Mouse (Mus musculus) limb, embryonic 15.5 days (tissue): ENCODE results near the gene Rasgef1a. TPM values are rescaled to one million over a fixed set of nuclear protein-coding genes. Genes with fewer than 3 reads are reported as not detected.

Experiments
- ATAC-seq: fragments of 200-750 bp; cut with Nextera tagmentation; 2 replicates; pipeline ENCODE4 v1.8.0; 2017; ENCODE audit warnings: low read depth, moderate TSS enrichment; ENCODE audit not compliant: insufficient number of reproducible peaks, low FRiP score, low TSS enrichment
- H3K27ac ChIP-seq: fragments of 300-500 bp; sonication (generic); 2 replicates; pipeline ENCODE4 v1.5.1; 2015; ENCODE audit warnings: moderate library complexity, mild to moderate bottlenecking, inconsistent platforms
- H3K27me3 ChIP-seq: fragments of 300-500 bp; sonication (generic); 2 replicates; pipeline ENCODE4 v1.6.1; 2015; ENCODE audit warnings: inconsistent platforms
- H3K36me3 ChIP-seq: fragments of 300-500 bp; sonication (generic); 2 replicates; pipeline ENCODE4 v1.6.1; 2015; ENCODE audit warnings: inconsistent platforms
- H3K4me1 ChIP-seq: fragments of 300-500 bp; sonication (generic); 2 replicates; pipeline ENCODE4 v1.6.1; 2015; ENCODE audit warnings: inconsistent platforms
- H3K4me2 ChIP-seq: fragments of 300-500 bp; sonication (generic); 2 replicates; pipeline ENCODE4 v1.6.1; 2015; ENCODE audit warnings: mild to moderate bottlenecking, inconsistent platforms
- H3K4me3 ChIP-seq: fragments of 300-500 bp; sonication (generic); 2 replicates; pipeline ENCODE4 v1.5.1; 2015; ENCODE audit warnings: mild to moderate bottlenecking, inconsistent platforms
- H3K9ac ChIP-seq: fragments of 300-500 bp; sonication (generic); 2 replicates; pipeline ENCODE4 v1.6.1; 2015; ENCODE audit warnings: inconsistent platforms
- H3K9me3 ChIP-seq: fragments of 300-500 bp; sonication (generic); 2 replicates; pipeline ENCODE4 v1.6.1; 2016; ENCODE audit warnings: inconsistent platforms
- WGBS: fragments of 180-500 bp; shearing (Covaris S2); methylation state at CpG from one replicate; pipeline ENCODE4 v1.1.7; 2015; 5-methylcytosine and 5-hydroxymethylcytosine counted together
- polyA plus RNA-seq: library from polyadenylated mRNA; unstranded; fragments of >200 nt; fragmentation: Nextera tagmentation; extraction: Ambion mirVana; gene quantifications from 2 replicates; pipeline ENCODE4 v1.2.1, GENCODE M21; 2015

Rasgef1a gene
- polyA plus RNA-seq, 1 experiment from 2014 or later: 0.14 TPM

DNA sequence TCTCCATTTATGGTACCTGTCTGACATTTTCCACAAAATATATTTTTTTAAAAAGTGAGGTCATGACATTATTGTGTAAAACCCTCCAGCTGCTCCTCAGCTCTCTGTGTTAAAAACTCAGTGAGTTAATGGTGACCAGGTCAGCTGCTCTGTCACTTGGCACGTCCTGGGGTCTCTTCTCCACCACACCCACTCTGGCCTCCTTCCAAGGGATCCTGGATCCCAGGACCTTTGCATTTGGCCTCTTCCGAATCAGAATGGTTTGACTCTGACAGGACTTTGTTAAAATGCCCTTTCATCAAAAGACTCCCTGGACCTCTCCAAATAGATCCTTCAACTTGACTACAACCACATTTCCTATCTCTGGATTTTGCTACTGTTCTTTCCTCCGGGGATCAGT is 982 bp upstream of the Rasgef1a start:
- Histone ChIP-seq H3K4me3 (no peak overlapping the region), H3K36me3 (no peaks in the 10 kb centered on the region), H3K27ac (no peak overlapping the region), H3K9me3 (no peaks in the 10 kb centered on the region), H3K27me3 (peaks cover 50% of the 10 kb centered on the region), H3K9ac (no peak overlapping the region), H3K4me2 (no peak overlapping the region), H3K4me1 (peaks cover 10% of the 10 kb centered on the region)
- 64% methylated on average over 3 of the region's 3 CpGs for WGBS
- no peak for ATAC-seq

DNA sequence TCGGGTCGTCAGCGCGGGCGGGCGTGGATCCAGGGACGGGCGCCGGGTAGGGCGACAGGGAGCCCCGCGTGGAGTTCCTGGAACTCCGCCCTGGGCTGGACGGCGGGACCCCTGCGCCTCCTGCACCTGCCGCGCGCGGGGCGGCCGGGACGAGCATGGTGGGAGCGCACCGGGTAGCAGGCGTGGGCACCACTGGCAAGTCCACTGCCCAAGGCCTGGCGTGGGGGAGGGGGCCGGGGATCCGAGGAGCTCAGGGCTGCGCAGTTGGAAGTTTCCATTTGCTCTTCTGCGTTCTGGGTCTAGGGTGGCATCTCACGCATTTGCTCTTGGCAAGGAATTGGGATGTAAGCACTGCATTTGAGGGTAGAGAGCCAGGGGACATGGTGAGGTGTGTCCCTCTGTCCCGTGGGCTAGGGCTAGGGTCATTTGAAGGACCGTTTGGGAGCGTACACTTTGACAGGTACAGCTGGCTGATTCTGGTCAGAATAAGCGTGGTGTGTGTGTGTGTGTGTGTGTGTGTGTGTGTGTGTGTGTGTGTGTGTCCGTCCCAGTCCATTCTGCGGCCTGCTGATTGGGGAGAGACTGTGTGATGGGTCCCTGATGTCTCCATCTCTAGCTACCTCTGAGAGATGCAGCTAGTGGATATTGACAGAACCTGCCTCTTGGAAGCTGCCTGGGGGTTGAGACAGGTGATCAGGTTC is 528 bp downstream of the Rasgef1a start:
- 11% methylated on average over 32 of the region's 38 CpGs for WGBS
- peaks cover 52% of the 10 kb centered on the region for H3K27me3 ChIP-seq
- H3K9ac ChIP-seq: no peak overlapping the region
- H3K27ac ChIP-seq: no peak overlapping the region
- H3K36me3 ChIP-seq: no peaks in the 10 kb centered on the region
- H3K4me2 ChIP-seq: peak overlapping the region; percentile 73
- peak overlapping the region; percentile 43 for H3K4me3 ChIP-seq
- H3K9me3 ChIP-seq: no peaks in the 10 kb centered on the region
- H3K4me1 ChIP-seq: peaks cover 10% of the 10 kb centered on the region
- no peak for ATAC-seq

DNA sequence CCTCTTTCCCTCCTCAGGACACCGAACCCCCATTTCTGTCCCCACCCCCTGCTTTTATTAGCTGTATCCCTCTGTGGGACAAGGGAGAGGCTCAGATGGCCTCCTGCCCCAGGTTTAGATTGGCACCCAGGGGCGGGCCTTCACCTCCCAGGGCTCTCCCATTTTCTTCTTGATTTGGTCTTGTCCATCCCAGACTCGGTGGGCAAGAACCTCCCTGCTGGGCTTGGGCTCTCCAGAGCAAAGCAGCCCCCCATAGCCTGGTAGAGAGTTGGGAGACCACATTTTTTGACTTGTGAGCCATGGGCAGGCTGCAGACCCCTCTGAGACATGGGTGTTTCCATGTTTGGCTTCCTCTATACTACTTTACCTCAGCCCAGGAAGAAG is 1.1 kb downstream of the Rasgef1a start:
- ATAC-seq: no peak
- H3K4me3 ChIP-seq: no peak overlapping the region
- H3K9ac ChIP-seq: no peak overlapping the region
- 60% methylated on average over 3 of the region's 3 CpGs for WGBS
- no peaks in the 10 kb centered on the region for H3K9me3 ChIP-seq
- H3K4me2 ChIP-seq: no peak overlapping the region
- H3K27me3 ChIP-seq: peaks cover 56% of the 10 kb centered on the region
- H3K27ac ChIP-seq: no peak overlapping the region
- peaks cover 10% of the 10 kb centered on the region for H3K4me1 ChIP-seq
- H3K36me3 ChIP-seq: no peaks in the 10 kb centered on the region

DNA sequence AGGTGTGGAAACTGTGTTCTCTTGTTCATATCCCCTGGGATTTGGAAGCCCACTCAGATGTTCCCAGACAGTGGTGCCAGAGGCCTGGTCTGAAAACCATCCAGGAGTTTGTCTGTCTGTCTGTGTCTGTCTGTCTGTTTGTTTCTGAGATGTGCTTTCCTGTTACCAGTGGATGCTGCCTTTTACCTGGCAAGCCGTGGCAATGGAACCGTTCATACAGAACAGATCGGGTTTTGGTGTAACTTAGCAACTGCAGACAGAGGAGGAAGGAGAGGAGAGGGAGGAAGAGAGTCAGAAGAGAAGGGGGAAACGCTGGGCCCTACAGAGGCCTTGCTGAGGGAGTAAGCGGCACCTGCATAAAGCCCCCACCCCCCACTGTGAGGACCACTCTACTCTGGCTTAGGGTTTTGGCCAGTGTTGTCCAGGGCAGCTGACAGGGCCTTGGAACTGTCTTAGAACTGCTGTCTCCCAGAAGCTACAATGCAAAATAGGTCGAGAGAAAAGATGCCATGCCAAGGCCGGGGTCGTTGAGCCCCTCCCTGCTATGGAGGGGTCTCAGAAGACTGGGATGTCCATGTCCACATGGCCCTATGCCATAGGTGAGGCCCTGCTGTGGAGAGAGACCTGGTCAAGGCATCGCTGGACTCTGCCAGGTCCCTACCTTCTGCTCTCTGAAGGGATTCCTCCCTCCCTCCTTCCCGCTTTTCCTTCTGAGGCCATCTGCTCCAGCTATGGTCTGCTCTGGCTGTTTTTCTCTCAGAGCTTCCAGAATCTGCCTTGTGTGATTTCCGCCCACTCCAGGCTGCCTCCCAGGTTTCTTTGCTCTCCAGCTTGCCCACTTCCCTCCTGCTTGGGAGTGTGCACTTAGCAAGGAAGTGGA is 2.0 kb downstream of the Rasgef1a start:
- no peak; the same call in 1 of the 2 replicates for ATAC-seq
- Histone ChIP-seq H3K4me3 (no peak overlapping the region), H3K36me3 (no peaks in the 10 kb centered on the region), H3K4me1 (peaks cover 10% of the 10 kb centered on the region), H3K4me2 (no peak overlapping the region), H3K27me3 (peaks cover 64% of the 10 kb centered on the region), H3K9me3 (no peaks in the 10 kb centered on the region), H3K27ac (no peak overlapping the region), H3K9ac (no peak overlapping the region)
- 73% methylated on average over 11 of the region's 11 CpGs for WGBS

DNA sequence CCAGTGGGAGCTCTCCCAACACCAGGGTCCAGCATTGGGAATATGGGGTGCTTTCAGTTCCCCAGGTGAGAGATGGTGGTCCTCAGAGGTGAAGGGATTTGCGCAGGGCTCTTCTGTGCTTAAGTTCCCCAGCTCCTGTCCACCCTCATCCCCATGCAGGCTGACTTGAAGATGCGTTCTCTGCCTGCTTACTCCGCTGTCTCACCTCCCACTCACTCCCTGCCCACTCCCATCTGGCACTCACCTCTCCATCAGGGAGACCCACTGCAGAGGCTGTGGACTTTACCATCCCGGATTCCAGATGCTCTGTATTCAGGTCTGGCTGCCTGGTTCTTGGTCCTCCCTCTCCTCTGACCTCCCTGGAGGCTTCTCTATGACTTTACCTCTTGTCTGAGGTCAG is 3.6 kb downstream of the Rasgef1a start:
- Histone ChIP-seq H3K4me2 (no peak overlapping the region), H3K4me3 (no peak overlapping the region)
- 61% methylated on average over 4 of the region's 4 CpGs for WGBS

DNA sequence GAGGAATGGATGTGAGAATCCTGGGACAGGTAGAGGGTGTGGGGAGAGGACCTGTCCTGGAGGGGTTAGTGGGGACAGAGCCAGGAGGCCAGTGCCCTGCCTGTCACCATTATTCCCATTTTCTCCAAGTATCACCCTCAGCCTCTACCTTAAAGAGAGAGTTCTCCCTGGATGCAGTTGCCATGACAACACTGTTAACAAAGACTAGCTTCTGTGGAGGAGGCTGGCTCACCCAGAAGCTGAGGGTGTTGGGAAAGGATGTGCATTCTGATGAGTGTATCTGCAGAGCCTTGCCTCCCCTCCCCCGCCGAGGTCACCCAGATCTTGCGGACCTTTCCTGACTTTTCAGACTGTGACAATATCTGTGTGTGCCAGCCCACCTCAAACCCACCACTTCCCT is 4.7 kb downstream of the Rasgef1a start:
- Histone ChIP-seq H3K27me3 (peaks cover 59% of the 10 kb centered on the region), H3K4me3 (no peak overlapping the region), H3K4me1 (peaks cover 9% of the 10 kb centered on the region), H3K9me3 (no peaks in the 10 kb centered on the region), H3K36me3 (no peaks in the 10 kb centered on the region), H3K4me2 (no peak overlapping the region), H3K27ac (no peak overlapping the region), H3K9ac (no peak overlapping the region)
- 64% methylated on average over 3 of the region's 3 CpGs for WGBS
- no peak for ATAC-seq

More for the DNA sequence above, 3.6 kb downstream of the Rasgef1a start:
- no peak overlapping the region for H3K27ac ChIP-seq
- H3K9me3 ChIP-seq: no peaks in the 10 kb centered on the region
- H3K36me3 ChIP-seq: no peaks in the 10 kb centered on the region
- H3K27me3 ChIP-seq: peaks cover 68% of the 10 kb centered on the region
- H3K4me1 ChIP-seq: peaks cover 10% of the 10 kb centered on the region
- ATAC-seq: no peak
- H3K9ac ChIP-seq: no peak overlapping the region

DNA sequence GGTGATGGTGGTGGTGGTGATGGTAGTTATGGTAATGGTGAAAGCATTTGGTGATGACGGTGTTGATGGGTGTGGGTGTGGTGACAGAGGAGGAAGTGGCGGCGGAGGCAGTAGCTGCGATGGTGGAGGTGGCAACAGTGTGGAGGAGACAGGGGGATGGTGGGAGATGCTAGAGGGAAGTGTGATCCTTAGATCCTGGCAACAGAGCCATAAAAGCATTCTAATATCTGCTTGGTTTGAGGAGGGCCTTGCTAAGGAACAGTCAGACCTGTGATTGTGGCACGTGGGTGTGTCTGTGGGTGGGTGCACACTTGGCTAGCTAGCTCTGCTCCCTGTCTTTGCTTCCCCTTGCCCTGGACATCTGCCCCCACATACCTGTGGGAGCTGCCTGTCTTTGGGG is 7.4 kb downstream of the Rasgef1a start:
- no peak for ATAC-seq
- no peaks in the 10 kb centered on the region for H3K4me1 ChIP-seq
- H3K4me2 ChIP-seq: no peak overlapping the region
- H3K36me3 ChIP-seq: no peaks in the 10 kb centered on the region
- peaks cover 32% of the 10 kb centered on the region for H3K27me3 ChIP-seq
- no peaks in the 10 kb centered on the region for H3K9me3 ChIP-seq
- H3K4me3 ChIP-seq: no peak overlapping the region
- no peak overlapping the region for H3K27ac ChIP-seq
- no peak overlapping the region for H3K9ac ChIP-seq
- WGBS: 46% methylated on average over 5 of the region's 5 CpGs

DNA sequence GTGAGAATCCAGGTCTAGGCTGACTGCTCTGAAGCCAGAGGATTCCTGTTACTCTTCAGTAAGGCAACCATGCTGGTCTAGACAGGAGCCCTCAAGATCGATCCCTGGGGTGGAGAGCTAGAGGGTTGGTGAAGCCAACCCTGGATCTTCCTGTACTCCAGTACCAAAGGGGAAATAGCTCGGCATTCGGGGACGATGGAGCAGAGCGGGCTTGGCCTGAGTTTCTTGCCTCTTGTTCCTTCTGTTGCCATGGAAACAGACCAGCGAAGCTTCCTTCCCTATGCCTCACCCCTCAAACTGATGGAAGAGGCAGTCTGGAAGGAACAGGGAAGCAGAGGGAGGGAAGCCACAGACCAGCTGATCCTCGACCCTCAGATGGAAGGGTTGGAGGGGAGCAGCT is 8.3 kb downstream of the Rasgef1a start:
- Histone ChIP-seq H3K9ac (no peak overlapping the region), H3K4me3 (no peak overlapping the region), H3K27ac (no peak overlapping the region), H3K36me3 (no peaks in the 10 kb centered on the region), H3K4me1 (no peaks in the 10 kb centered on the region), H3K9me3 (no peaks in the 10 kb centered on the region), H3K4me2 (no peak overlapping the region), H3K27me3 (peaks cover 26% of the 10 kb centered on the region; the same call in 1 of the 2 replicates)
- no peak for ATAC-seq
- WGBS: 40% methylated on average over 7 of the region's 7 CpGs

DNA sequence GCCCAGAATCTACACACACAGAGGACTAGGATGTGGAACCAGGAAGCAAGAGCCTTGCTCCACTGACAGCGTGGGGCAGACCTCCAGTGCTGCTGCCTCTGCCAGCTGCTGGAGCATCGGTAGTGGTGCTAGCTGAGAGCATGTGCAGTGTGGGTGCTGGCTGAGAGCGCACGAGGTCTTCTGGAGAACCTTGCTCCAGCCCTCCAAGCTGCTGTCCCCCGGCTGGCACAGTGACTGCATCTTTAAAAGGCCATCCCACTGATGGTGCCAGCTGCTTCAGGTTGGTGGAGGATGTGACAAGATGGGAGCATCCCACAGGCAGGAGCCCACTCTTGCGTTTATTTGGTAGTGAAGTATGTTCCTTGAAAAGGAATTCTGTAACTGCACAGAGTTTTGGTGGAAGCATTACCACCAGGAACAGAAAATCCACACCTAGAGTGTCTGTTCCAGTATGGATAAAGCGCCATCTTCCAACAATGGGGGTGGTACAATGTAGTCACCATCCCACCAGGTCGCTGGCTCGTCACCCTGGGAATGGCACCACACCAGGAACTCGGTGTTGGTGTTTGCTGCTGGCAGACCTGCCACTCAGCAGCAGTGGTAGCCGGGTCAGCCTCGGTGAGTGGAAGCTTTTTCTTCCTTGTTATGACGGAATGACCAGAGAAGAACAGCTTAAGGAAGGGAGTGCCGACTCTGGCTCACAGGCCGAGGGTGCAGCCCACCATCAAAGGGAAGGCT is 11.8 kb downstream of the Rasgef1a start:
- Histone ChIP-seq H3K4me2 (no peak overlapping the region), H3K27ac (no peak overlapping the region), H3K27me3 (0 out of 2 replicates have a peak, but pooled peaks cover 9% of the 10 kb centered on the region), H3K36me3 (no peaks in the 10 kb centered on the region), H3K9ac (no peak overlapping the region), H3K9me3 (no peaks in the 10 kb centered on the region), H3K4me1 (no peaks in the 10 kb centered on the region), H3K4me3 (no peak overlapping the region)
- WGBS: 61% methylated on average over 15 of the region's 15 CpGs
- no peak for ATAC-seq

DNA sequence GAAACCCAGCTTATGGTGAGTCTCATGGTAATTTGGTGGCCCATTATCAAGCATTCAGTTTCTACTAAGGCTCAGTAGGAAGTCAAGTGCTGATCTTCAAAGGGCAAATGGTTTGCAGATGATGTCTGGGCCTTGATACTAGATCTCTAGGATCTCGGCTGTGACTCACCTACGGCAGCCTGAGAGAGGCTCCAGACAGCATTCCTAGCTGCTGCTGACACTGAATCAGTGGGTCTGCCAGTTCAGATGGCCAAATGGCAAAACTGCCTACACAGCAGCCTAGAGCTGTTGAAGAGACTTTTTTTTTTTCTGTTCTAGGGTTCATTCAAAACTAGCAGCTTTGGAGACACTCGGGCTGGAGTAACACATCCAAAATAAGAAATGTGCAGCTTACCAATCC is 15.8 kb downstream of the Rasgef1a start:
- ATAC-seq: no peak
- no peaks in the 10 kb centered on the region for H3K27me3 ChIP-seq
- no peaks in the 10 kb centered on the region for H3K9me3 ChIP-seq
- no peaks in the 10 kb centered on the region for H3K36me3 ChIP-seq
- no peak overlapping the region for H3K27ac ChIP-seq
- no peaks in the 10 kb centered on the region for H3K4me1 ChIP-seq
- H3K4me3 ChIP-seq: no peak overlapping the region
- WGBS: 76% methylated on average over 3 of the region's 3 CpGs
- H3K4me2 ChIP-seq: no peak overlapping the region
- no peak overlapping the region for H3K9ac ChIP-seq

DNA sequence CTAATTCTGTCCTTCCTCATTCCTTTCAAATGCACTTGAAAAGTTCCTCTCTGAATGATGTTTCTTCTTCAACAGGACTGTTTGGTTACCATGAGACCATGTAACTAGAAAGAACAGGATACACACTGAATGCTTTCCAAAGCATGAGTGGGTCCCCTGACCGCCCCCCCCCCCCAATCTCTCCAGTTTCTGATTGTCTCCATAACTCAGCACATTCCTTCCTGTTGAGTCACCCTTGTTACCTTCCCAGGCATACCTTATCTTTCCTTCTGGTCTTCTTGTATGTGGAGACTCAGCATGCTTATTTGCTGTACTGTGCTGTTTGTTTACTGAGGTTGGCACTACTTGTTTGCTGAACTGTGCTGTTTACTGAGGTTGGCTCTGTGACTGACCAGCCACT is 20.2 kb downstream of the Rasgef1a start:
- 50% methylated on average over 1 of the region's 1 CpGs for WGBS
- Histone ChIP-seq H3K27me3 (no peaks in the 10 kb centered on the region), H3K9ac (no peak overlapping the region), H3K4me2 (no peak overlapping the region), H3K27ac (no peak overlapping the region), H3K9me3 (no peaks in the 10 kb centered on the region), H3K4me1 (no peaks in the 10 kb centered on the region), H3K4me3 (no peak overlapping the region), H3K36me3 (no peaks in the 10 kb centered on the region)
- no peak for ATAC-seq

DNA sequence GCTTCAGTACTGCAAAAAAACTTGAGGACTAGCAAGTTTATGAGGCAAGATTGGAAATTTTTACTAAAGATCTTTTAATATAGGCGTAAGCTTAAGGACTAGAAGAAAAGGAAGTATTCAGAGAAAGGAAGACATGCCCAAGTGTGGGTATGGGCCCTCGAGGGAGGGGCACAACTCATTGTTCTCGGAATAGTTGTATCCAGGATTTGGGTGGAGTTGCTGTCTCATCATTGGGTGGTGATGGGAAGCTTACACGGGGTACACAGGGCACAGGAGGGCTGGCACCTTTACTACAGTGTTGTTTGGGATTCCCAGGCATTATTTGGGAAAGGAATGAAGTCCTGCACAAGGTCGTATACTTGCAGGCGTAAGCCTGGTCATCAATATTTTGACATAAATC is 24.4 kb downstream of the Rasgef1a start:
- Histone ChIP-seq H3K4me2 (no peak overlapping the region), H3K9ac (no peak overlapping the region), H3K27ac (no peak overlapping the region), H3K36me3 (no peaks in the 10 kb centered on the region), H3K4me1 (no peaks in the 10 kb centered on the region), H3K4me3 (no peak overlapping the region), H3K27me3 (no peaks in the 10 kb centered on the region), H3K9me3 (no peaks in the 10 kb centered on the region)
- no peak for ATAC-seq
- 56% methylated on average over 6 of the region's 6 CpGs for WGBS
